Mouse (Mus musculus) thymus, postnatal 10 days (tissue): Measurements from ENCODE around the gene Clcn5.

Experiments used
- DNase-seq, 2 experiments: peaks; one replicate each; pipeline ENCODE4 v3.0.0; 2021; ENCODE audit warnings: low spot score in 2 of 2

Gene Clcn5

DNA sequence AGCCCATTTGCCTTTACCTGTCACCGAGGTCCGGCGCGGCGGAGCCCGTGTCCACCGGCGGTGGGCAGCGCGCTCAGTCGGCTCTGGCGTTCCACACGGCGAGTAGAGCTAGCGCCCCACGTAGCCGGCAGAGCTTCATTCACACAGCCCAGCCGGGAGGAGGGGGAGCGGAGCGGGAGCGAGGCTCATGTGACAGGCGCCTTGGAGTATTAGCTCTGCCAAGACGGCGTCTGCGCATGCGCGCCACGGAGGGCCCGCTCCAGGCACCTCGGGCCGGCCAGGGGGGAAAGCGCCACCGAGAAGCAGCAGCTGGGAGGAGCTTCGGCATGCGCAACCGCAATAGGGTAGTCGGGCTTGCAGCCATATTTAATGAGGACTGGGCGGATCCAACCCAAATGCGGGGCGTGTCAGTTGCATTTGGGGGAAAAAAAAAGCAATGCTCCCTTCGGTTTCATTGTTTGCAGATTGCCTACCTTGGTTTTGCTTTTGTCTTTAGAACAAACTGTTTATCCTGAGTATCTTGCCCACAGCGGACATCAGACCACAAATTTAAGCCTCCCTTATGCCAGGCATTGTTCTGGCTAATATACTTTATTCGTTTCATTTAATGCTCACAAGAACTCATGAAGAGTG, at the start of gene Clcn5:
TSS of gene Clcn5 (minus strand) at position 270 of the 633 bp plus-strand sequence.
- peak; percentile 93 to 94 for DNase-seq

DNA sequence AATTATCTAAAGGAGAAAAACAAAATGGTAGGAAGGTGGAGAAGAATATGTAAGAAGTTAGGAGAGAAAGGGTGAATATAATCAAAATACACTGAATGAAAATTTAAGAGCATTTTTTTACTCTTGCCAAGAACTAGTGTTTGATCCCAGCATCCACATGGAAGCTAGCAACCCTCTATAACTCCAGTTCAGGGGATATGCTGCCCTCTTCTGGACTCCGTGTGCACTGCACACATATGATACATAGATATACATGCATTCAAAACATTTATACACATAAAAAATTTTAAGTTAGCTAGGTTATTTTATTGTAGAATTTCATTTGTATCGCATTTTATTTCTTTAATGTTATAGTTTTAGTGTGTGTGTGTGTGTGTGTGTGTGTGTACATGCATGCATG, 6.3 kb upstream of the Clcn5 start:
- DNase-seq = peak in 1 of 2 experiments; percentile 4

DNA sequence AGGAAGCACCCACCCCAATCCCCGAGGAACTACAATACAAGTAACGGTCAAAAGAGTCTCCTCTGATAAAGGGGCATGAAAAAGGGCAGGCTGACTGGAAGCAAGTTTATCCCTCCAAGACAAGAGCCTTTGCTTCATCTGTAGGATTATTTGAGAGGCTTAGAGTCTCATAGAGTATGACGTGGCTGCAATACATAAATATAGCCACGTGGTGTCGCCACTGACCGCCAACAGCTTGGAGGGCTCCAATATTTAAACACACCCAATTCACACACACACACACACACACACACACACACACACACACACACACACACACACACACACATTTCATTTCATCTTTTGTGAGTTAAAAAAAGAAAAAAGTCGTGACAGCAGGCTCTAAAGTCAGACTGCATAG, 3.1 kb upstream of the Clcn5 start:
- DNase-seq = peak; percentile 17 to 38

DNA sequence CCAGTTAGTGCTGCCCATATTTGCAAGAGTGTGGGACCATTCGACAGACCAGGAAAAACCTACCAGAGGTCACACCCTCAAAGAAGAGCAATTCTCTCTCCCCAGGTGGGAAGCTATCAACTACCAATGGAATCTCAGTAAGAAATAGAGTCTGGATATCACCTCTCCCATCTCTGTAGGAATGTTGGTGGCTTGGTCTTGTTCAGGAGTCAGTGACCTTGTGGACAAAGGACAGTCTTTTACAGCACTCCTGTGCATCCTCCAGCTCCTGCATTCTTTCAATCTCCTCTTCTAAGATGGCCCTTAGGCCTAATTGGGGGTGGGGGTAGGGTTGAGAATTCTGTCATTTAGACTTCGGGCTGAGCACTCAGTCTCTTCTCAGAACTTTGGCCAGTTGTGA, 1.4 kb upstream of the Clcn5 start:
- no peak for DNase-seq

DNA sequence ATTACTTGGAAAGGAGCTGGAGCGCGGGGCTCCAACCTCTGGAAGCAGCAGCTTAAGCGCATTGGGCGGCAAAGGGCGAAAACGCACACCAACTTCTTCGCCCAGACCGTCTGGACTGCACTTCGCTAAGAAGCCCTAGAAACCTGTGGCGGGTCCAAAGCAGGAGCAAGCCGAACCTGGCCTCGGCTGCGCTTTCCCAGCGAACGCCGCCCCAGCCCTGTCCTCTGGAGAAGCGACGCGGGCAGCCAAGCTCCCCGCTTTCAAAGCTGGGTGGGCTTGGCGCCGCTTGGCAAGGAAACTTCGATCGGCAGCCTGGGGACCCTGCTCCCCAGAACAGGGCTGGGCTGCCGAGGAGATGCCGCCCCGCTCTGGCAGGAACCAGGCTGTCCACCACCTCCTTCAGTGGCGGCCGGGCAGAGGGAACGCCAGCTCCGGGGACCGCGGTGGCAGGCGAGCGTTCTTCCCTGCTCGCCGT, 570 bp downstream of the Clcn5 start:
- no peak for DNase-seq

DNA sequence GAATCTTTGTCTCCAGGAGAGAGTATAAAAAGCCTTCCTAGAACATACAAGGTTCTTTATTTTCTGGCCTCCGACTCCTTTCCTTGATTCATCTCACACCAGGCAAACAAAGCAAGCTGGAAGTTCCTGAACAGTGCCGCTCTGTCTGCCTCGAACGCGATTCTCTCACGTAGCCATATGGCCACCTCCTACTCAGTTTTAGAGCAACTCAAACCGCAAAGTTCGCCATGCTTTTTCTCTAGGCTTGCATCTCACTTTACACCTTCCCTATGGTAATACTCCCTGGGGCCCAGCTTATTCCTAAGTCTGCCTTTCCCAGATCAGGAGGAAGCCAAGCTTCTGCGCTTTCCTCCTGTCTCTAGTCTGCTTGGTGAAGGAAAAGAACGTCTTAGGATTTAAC, 4.0 kb downstream of the Clcn5 start:
- DNase-seq = no peak

DNA sequence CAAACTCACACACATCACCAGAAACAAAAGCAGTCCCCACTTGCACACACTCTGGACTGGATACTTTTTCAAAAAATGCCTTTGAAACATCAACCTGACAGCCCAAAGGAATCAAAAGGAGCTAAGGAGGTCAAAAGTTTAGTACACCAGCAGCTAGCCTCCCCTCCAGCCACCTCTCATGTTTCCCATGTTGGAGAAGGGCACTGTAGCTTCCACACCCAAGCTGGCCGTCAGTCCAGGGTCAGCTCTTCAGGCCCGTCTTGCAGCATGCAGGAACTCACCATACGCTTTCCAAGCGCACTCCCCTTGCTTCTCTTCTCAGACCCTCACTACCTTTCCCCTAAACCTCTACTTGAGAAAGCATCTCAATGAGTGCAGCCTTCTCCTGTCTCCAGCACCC, 4.5 kb downstream of the Clcn5 start:
- no peak for DNase-seq

DNA sequence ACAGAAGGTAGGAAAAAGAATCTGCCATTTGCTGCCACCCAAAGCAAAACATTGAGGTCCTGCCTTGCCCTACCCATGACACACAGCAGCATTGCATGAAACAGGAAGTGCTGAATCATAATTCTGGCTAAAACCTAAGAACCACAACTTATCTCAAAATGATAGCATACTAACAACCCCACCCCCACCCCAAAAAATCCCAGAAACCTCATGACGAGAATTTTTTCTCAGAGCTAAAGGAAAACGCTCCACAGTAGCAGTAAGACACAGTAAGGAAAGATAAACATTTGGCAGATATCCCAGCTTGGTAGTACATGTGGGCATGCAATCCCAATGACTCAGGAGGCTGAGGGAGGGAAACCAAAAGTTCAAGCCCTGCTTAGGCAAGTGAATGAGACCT, 10.9 kb downstream of the Clcn5 start:
- no peak for DNase-seq

DNA sequence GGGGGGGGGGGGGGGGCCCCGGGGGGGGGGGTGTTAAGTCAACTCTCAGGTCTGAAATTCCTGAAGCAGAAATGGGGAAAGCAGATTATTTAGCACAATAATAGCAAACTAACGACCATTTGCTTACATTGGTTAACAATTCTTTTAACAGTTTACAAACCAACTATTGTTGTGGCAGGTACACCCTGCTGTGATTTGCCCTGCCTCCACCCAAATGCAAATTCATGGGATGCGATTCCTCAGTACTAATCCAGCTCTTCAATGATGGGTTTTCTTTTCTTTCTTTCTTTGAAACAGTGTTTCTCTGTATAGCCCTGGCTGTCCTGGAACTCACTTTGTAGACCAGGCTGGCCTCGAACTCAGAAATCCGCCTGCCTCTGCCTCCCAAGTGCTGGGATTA, 12.3 kb downstream of the Clcn5 start:
- DNase-seq = no peak

DNA sequence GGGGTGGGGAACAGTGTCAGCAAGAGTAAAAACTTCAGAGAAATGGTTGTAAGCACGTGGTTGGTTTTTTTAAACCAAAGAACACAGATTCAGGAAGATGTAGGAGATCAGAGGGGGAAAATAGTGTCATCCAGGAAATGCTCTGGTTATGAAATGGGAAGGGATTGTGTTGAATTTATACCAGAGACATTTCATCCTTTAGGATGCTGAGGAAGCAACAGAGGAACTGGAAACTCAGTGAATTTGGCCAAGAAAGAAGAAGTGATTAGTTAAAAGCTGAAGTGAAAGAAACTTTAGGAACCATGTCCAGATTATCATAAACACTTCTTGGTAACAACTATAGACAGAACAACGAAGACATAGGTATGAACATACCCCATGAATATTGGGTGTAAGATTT, 26.2 kb downstream of the Clcn5 start:
- DNase-seq = no peak

DNA sequence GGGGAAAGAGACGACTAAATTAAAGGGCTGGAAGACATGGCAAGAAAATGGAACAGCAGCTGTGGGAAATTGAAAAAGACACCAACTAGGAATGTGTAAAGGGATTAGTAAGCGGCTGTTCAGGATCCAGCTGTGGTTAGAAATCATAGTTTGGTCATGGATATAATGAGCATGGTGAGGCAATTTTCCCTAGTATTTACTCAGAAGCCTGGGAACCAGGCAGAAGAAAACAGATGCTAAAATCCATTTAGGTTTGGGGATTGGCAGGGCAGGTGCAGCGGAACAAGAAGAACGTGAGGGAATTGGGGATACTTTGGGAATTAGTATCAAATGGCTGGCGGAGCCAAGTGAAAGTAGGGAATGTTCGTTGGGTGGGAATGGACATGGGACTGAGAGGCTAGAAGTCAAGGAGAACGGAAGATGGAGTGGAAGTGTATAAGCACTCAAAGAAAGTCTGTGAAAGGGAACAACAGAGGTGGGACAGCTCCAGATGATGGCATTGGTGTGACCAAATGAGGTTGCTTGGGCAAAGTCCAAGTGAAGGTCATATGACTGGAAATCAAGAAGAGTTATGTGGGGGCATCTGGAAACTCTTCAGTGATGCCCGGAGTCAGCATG, 26.9 kb downstream of the Clcn5 start:
- DNase-seq = no peak

DNA sequence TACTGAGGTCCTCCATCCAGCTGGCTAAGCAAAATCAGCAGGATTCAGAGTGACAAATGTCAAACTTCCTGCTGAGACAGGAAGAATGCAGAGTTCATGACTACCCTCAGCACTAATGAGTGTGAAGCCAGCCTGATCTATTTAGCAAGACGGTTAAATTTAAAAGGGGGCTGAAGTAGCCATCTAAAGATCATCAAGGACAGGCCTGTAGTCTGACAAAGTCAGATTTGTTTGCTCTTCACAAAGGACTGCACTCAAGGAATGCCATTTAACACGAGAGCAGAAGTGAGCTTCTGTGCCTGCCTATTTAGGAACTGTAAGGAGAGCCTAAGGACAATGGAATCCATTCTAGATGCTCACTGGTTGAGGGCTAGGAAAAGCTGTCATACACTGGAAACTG, 30.2 kb downstream of the Clcn5 start:
- no peak for DNase-seq

DNA sequence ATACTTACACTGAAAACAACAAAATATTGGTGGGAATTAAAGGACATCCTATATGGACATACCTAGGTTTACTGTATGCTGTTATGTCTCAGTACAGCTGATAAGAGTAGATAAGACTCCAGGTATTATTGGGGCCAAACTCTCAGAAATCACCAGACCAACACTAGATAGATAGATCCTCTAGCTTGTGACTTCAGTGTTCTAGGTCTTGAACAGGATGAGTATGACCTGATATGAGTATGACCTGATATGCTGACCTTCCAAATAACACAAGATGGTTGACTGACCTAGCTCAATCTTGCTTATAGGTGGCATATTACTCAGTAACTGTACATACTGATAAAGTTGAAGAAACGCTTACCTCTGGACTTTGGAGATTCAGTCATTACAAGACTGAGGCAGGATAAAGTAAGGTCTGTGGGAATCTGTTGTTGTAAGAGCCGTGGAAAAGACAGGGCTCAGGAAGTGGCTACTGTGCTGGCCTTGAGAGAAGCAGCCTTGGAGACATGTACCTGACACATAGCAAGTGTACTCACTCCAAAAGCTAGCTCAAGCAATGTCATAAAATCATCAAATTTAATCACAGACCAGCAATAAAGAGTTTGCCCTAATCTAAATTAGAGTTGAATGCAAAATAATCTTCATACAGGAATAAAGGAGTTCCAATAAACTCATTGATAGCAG, 32.0 kb downstream of the Clcn5 start:
- no peak for DNase-seq

DNA sequence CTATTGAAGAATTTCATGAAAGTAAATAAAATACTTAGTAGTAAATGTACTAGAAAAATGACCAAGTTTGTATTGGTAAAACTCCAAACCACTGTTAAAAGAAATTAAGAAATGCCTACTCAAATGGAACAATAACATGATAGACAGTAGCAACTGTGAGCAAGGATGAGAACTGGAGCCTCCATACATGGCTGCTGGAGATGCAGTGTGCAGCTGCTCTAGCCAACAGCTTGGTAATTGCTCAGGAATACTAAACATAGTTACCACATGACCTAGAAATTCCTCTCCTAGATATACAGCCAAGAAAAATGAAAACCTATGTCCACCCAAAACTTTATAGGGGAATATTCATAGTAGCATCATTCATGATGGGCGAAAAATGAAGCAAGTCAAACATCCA, 36.5 kb downstream of the Clcn5 start:
- no peak for DNase-seq

DNA sequence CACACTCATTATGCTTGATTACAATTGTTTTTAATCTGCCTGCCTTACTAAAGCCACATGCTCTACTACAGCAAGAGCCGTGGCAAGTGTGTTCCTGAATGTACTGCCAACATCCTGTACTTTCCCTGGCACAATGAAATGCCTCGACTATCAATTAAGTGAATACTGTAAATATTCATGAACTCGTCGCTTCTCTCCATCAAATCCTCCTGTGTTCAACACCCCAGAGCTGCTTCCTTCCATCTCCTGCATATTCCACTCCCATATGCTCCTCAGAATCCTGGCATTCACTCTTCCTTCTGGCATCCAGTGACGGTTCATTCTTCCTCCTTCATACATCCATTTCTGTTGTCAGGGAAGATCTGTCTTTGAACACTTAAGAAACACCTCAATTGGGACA, 39.4 kb downstream of the Clcn5 start:
- no peak for DNase-seq

DNA sequence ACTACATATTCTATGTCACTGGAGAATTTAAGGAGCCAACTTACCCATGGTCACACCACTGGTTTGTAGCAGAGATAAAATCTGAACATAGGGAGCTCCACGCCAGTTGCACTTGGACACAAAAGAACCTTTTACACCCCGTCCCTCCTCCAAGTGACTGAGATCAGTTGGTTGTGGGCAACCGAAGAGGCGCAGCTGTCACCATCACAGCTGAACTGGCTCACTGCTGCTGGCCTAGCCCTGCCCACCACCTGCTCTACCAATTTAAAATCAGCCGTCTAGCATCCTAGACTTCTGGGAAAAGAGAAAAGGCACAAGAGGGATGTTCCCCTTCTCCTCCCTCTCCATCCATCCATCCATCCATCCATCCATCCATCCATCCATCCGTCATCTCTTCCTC, 42.6 kb downstream of the Clcn5 start:
- peak in 1 of 2 experiments; percentile 2 for DNase-seq

DNA sequence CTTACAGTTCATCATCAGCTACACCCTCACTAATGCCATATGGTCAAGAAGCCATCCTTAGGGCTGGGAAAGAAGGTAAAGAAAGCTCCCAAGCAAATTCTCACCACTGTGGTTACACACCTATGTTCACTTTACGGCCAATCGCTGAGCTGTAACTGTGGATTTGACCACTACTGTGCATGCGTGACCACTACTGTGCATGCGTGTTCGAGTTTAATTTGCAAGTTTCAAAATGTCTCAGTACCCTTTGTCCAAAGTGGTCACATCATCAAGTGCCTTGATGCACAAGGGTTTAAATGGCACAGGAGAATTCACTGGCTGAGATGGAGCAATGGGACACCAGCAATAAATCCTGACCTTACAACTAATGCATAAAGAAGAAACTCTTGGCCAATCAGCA, 58.0 kb downstream of the Clcn5 start:
- no peak for DNase-seq

DNA sequence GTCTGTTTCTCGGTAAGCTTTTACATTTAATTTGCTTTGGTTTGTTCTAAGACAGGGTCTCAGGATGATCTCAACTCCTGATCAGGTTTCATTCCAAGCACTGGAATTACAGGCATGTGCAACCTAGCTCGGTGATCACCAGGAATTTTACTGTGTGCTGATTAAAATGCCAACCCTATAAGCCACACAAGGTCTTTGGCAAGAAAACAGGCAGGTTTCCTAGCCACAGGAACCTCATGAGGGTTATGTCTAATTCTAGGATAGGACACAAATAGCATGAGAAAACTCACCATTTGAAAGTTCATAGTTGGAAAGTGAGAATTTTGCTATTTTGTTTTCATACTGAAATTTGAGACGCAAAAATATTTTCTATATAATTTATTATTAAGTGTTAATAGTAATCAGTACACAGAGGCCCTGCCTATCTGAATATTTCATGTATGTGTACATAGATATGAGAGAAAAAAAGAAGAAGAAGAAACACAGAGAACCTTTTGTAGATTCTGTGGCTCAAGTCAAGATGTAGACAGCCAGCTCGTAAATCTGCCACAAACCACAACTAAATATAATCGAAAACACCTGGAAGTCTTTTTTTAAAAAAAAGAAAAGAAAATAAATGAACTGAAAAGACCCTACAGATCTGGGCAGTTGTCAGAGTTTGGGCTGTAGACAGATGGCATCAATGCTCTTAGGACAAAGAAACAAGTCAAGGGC, 58.6 kb downstream of the Clcn5 start:
- no peak for DNase-seq

DNA sequence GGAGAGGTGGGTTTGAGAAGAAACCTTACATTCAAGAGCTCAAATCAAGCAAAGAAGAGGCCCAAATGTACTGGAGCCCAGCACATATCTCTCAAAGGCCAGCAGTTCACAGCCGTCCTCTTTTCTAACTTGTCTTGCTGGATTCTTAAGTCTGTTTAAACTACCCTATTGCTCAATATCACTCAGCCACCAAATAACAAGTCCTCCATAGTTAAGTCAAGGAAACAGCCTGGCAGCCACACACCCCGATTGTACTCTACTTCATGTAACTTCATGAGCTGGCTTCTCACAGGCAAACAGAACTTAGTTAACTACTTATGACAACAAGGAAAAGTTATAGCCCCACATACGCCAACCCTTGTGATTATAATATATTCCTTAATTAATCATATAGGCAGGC, 59.4 kb downstream of the Clcn5 start:
- no peak for DNase-seq

DNA sequence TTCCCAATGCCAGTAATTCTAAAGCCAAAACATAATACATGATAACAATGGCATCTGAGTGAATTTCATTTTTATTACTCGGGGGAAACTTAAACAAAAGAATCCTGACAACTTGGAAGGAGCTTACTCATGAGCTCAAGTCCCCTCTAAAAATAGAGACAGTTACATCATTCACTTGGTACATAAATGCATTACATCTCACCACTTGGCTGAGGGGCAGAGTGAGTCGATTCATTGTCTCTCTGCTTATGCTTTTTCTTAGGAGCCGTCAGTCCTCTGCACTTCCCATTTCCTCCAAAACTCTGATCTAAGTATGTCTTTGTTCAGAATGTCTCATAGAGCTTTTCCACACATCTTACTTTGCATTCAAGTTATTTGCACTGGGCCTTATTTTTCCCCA, 63.1 kb downstream of the Clcn5 start:
- DNase-seq = no peak

DNA sequence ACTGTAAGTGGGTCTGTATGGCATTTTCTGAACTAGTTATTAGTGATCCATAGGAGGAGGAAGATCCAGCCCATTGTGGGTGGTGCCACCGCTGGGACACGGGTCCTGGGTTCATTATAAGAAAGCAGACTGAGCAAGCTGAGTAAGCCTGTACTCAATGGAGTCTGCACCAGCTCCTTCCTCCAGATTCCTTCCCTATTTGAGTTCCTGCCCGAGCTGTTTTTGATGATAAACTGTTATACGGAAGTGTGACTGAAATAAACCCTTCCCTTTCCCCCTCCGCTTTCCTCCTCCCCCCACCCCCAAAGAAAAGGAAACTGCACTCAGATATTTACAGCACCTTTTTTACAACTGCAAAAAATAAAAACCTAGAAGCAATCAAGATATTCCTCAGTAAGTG, 115.1 kb downstream of the Clcn5 start:
- no peak for DNase-seq

DNA sequence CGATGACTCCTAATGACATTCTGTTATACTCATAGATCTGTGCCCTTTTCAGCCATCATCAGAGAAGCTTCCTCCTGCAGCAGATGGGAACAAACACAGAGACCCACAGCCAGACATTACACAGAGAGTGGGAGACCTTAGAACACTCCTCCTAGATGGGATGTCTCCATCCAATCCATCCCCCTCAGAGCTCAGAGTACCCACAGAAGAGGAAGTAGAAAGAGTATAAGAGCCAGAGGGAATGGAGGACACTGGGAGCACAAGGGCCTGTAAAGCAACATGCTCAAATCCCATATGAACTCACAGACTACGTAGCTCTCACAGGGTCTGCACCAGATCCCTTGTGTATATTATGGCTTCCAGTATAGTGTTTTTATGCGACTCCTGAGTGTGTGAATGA, 115.6 kb downstream of the Clcn5 start:
- no peak for DNase-seq

DNA sequence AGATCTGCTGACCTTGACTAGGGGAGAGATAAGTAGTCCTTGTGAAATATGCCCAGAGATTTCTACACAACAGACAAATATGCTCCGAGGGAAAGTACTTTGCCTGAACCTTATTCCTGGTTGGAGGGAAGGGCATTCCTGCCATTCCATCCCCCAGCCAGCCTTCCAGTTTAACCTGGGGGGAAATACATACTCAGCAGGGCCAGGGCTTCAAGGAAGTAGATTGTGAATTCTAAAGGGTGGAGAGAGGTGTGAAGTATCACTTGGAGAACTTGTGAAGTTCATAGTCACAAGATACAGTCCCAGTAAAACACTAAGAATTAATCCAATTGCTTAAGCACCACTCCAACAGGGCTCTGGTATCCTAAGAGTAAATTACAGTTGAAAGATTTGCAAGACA, 121.3 kb downstream of the Clcn5 start:
- no peak for DNase-seq
